Mouse (Mus musculus) heart, adult 2 months (tissue): Measurements from ENCODE around the gene Fam98b. TPM values are rescaled to one million over a fixed set of nuclear protein-coding genes. Genes with fewer than 3 reads are reported as not detected.

Experiments used
- DNase-seq, 2 experiments: peaks; one replicate each; pipeline ENCODE4 v3.0.0; 2021
- H3K27ac ChIP-seq: fragments of 200-600 bp; 2 replicates; pipeline ENCODE4 v1.8.1; 2022
- H3K27me3 ChIP-seq: fragments of 200-500 bp; 2 replicates; pipeline ENCODE4 v1.6.1; 2012; ENCODE audit warnings: mild to moderate bottlenecking, low read length, inconsistent platforms, mixed read lengths; ENCODE audit not compliant: control insufficient read depth, insufficient read depth
- H3K36me3 ChIP-seq: fragments of 200-500 bp; 2 replicates; pipeline ENCODE4 v1.6.1; 2012; ENCODE audit warnings: low read length, inconsistent platforms; ENCODE audit not compliant: control insufficient read depth, insufficient read depth
- H3K4me1 ChIP-seq: fragments of 200-500 bp; 2 replicates; pipeline ENCODE4 v1.6.1; 2011; ENCODE audit warnings: low read length; ENCODE audit not compliant: control insufficient read depth, insufficient read depth
- H3K4me3 ChIP-seq: fragments of 200-600 bp; 2 replicates; pipeline ENCODE4 v1.8.1; 2022
- H3K79me2 ChIP-seq: fragments of 200-500 bp; replicated peaks from 2 replicates; pipeline ENCODE4 v1.6.1; 2012; ENCODE audit warnings: mild to moderate bottlenecking, inconsistent platforms, low read length, moderate library complexity, mixed read lengths; ENCODE audit not compliant: control insufficient read depth, insufficient read depth
- H3K9ac ChIP-seq: fragments of 200-500 bp; 2 replicates; pipeline ENCODE4 v1.6.1; 2012; ENCODE audit warnings: low read depth, mild to moderate bottlenecking, control low read depth, inconsistent platforms, low read length, mixed read lengths
- CTCF ChIP-seq: fragments of 200-600 bp; IDR thresholded peaks from 2 replicates; pipeline ENCODE4 v1.8.1; 2022; ENCODE audit warnings: antibody characterized with exemption, mild to moderate bottlenecking, moderate library complexity
- EP300 ChIP-seq: fragments of 200-500 bp; IDR thresholded peaks from 2 replicates; pipeline ENCODE4 v1.6.1; 2011; ENCODE audit warnings: low read depth, low read length, control low read depth; ENCODE audit not compliant: insufficient read depth
- POLR2A ChIP-seq: fragments of 200-500 bp; IDR thresholded peaks from 2 replicates; pipeline ENCODE4 v1.6.1; 2011; ENCODE audit warnings: mild to moderate bottlenecking, low read depth, low read length, control low read depth; ENCODE audit not compliant: insufficient read depth
- WGBS: fragments of 180-500 bp; shearing (Covaris S2); methylation state at CpG from one replicate; pipeline ENCODE4 v1.1.7; 2018; 5-methylcytosine and 5-hydroxymethylcytosine counted together
- intact Hi-C: fragments of 180-260 bp; cut with DNase I; formaldehyde crosslinking; loops from one replicate; pipeline ENCODE4 v1.15.1; 2025
- long read RNA-seq: library from polyadenylated mRNA; stranded (forward); transcript quantifications from one replicate; pipeline ENCODE4 v2.0.0, GENCODE M21; 2021
- polyA plus RNA-seq: library from polyadenylated mRNA; depleted of rRNA; stranded (reverse); fragments of >200 nt; gene quantifications from 2 replicates; pipeline ENCODE4 v1.2.3, GENCODE M21; 2012; rRNA removed
- total RNA-seq, 2 experiments: library from RNA; stranded (reverse); gene quantifications; 2 replicates each; pipeline ENCODE4 v1.2.3; 2021

The Fam98b gene
- total RNA-seq: 10 to 100 TPM; 21.5 to 22.2 TPM
- polyA plus RNA-seq: 7.5 and 12.4 TPM in 2 replicates
- long read RNA-seq: 0 reads

- peak; percentile 89 to 91 for DNase-seq
- H3K36me3 ChIP-seq: no peaks in the 10 kb centered on the region; the same call in 1 of the 2 replicates
- under 1% methylated on average over 31 of the region's 33 CpGs for WGBS
- no peaks in the 10 kb centered on the region for H3K27me3 ChIP-seq
- H3K9ac ChIP-seq: peak within 1 kb of the TSS; percentile 89
- no peak for TF ChIP-seq EP300
- TF ChIP-seq POLR2A: peak; percentile 64; the same call in 1 of the 2 replicates
- TF ChIP-seq CTCF: peak; percentile 74
- peaks cover 3% of the 10 kb centered on the region for H3K4me1 ChIP-seq
- peak within 1 kb of the TSS; percentile 90 for H3K27ac ChIP-seq
- H3K79me2 ChIP-seq: peaks cover 7% of the 10 kb centered on the region
- intact Hi-C loops: no loop called here
- peak within 1 kb of the TSS; percentile 81 for H3K4me3 ChIP-seq
These were observed at the start of gene Fam98b for GRCm38 (mm10) chr2:117249255-117250000. Gene Fam98b (plus strand): TSS chr2:117249739.

DNA sequence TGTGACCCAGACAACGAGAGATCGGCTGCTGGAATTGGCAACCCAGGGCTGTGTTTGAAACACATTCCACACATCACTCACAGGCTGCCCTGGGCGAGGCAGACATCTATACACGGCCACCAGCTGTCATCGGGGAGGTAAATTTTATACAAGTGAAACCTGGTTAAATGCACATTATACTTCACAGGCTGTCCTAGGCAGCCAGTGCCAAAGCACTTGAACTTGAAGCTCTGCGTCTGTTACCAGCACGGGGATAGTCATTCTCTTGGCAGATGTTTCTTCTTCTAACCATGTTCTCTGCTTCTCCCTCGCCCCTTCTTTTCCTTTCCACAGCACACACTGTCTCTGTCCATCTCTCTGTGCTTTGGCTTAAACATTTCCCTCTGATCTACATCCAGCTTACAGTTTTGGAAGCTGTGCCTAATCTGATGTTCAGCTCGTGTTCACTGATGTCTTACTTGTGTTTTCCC is 48.6 kb upstream of the Fam98b start:
- Histone ChIP-seq H3K36me3 (no peaks in the 10 kb centered on the region), H3K79me2 (no peaks in the 10 kb centered on the region), H3K4me1 (no peaks in the 10 kb centered on the region), H3K27me3 (no peaks in the 10 kb centered on the region), H3K27ac (no peak overlapping the region), H3K9ac (no peak overlapping the region), H3K4me3 (no peak overlapping the region)
- TF ChIP-seq CTCF (no peak), EP300 (no peak), POLR2A (no peak)
- intact Hi-C loops: no loop called here
- no peak for DNase-seq
- 53% methylated on average over 9 of the region's 9 CpGs for WGBS

DNA sequence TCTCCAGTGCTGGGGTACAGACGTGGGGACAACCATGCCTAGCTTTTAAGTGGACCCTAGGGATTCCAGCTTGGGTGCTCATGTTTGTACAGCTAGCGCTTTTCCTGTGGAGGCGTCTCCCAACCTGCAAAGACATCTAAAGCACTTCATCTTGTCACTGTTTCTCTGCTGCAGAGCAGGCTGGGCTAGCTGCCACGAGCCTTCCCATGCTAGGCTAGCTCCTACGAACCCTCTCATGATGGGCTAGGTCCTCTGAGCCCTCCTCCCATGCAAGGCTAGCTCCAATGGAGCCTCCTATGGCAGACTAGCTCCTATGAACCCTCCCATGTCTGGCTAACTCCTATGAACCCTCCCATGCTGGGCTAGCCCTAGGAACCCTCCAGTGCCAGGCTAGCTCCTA is 46.2 kb upstream of the Fam98b start:
- DNase-seq: no peak

DNA sequence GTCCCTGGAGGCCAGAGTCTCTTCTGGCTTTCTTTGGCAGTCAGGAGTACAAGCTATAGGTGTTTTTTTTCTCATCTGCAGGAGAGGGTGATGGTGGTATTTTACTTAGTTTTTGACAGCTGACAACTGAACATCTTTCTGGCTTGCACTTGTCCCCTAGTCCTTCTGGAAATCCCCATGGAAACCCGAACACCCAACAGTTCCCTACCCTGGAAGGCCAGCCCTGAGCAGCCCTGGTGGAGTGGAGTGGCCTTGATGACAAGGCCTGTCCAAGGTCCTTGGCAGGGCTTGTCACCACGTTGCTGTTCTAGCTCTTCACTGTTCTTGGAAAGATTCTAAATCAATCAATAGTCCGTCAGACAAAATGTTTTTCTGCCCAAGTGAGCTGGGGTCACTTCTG is 45.0 kb upstream of the Fam98b start:
- Histone ChIP-seq H3K79me2 (no peaks in the 10 kb centered on the region), H3K4me3 (no peak overlapping the region), H3K27me3 (no peaks in the 10 kb centered on the region), H3K36me3 (no peaks in the 10 kb centered on the region), H3K27ac (no peak overlapping the region), H3K4me1 (no peaks in the 10 kb centered on the region), H3K9ac (no peak overlapping the region)
- intact Hi-C loops: no loop called here
- no peak for DNase-seq
- TF ChIP-seq EP300 (no peak), POLR2A (no peak), CTCF (no peak)
- 49% methylated on average over 3 of the region's 3 CpGs for WGBS

More for the DNA sequence above, 46.2 kb upstream of the Fam98b start:
- no peaks in the 10 kb centered on the region for H3K79me2 ChIP-seq
- no peaks in the 10 kb centered on the region for H3K27me3 ChIP-seq
- intact Hi-C loops: no loop called here
- H3K36me3 ChIP-seq: no peaks in the 10 kb centered on the region
- H3K27ac ChIP-seq: no peak overlapping the region
- 60% methylated on average over 5 of the region's 5 CpGs for WGBS
- H3K9ac ChIP-seq: no peak overlapping the region
- H3K4me3 ChIP-seq: no peak overlapping the region
- TF ChIP-seq POLR2A (no peak), EP300 (no peak), CTCF (no peak)
- H3K4me1 ChIP-seq: no peaks in the 10 kb centered on the region

GRCm38 (mm10) chr2:117205066-117205465 is 44.5 kb upstream of the Fam98b start:
- Histone ChIP-seq H3K79me2 (no peaks in the 10 kb centered on the region), H3K27me3 (no peaks in the 10 kb centered on the region), H3K9ac (no peak overlapping the region), H3K36me3 (no peaks in the 10 kb centered on the region), H3K27ac (no peak overlapping the region), H3K4me1 (no peaks in the 10 kb centered on the region), H3K4me3 (no peak overlapping the region)
- no peak for DNase-seq
- WGBS: 88% methylated on average over 6 of the region's 6 CpGs
- intact Hi-C loops: no loop called here
- no peak for TF ChIP-seq CTCF
- no peak for TF ChIP-seq EP300
- no peak for TF ChIP-seq POLR2A

DNA sequence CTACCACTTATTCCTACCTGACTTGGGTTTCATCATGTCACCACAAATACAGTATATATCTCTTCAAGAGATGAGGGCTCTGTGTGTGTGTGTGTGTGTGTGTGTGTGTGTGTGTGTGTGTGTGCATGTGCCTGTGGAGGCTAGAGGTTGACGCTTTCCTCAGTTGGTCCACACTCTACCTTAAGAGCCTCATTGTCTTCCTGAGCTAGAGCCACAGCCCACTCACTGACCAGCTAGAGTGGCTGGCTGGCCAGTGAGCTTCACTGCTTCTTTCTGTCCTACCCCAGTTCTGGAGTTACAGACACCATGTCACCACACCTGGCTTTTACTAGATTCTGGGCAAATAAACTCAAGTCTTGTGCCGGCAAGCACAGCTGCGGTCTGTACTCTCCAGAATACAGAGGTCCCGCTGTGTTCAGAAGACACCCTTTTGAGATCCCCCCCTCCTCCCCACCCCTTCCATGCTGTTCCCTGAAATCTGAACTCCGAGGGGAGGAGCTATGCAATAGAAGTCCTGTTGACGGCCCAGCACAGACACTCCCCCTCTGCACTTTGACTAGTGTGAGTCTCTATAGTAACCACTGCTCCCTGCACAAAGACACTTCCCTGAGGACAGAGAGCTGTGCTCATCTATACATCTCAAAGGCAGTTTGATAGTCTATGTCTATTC is 39.0 kb upstream of the Fam98b start:
- Histone ChIP-seq H3K27ac (no peak overlapping the region), H3K36me3 (no peaks in the 10 kb centered on the region), H3K4me3 (no peak overlapping the region), H3K27me3 (no peaks in the 10 kb centered on the region), H3K79me2 (no peaks in the 10 kb centered on the region), H3K9ac (no peak overlapping the region), H3K4me1 (no peaks in the 10 kb centered on the region)
- no peak for TF ChIP-seq EP300
- TF ChIP-seq CTCF: no peak
- TF ChIP-seq POLR2A: no peak
- intact Hi-C loops: no loop called here
- 12% methylated on average over 6 of the region's 6 CpGs for WGBS
- peak in 1 of 2 experiments; percentile 27 for DNase-seq
